Mouse (Mus musculus) thymus, adult 2 months (tissue): Measurements from ENCODE around the gene Pemt. TPM values are rescaled to one million over a fixed set of nuclear protein-coding genes. Genes with fewer than 3 reads are reported as not detected.
"Not testable (repeated sequence)": the region's sequence is repeated elsewhere in the genome, so short reads cannot be mapped to it uniquely, and the experiment has no call there.

Source experiments
- DNase-seq: peaks from one replicate; pipeline ENCODE4 v3.0.0; 2021
- H3K27ac ChIP-seq: fragments of 200-500 bp; 2 replicates; pipeline ENCODE4 v1.5.1; 2012; ENCODE audit warnings: low read length, control low read depth; ENCODE audit not compliant: control insufficient read depth, insufficient read depth
- H3K27me3 ChIP-seq: fragments of 200-500 bp; 2 replicates; pipeline ENCODE4 v1.6.1; 2012; ENCODE audit warnings: mild to moderate bottlenecking, low read length, moderate library complexity, mixed read lengths; ENCODE audit not compliant: control insufficient read depth, insufficient read depth
- H3K36me3 ChIP-seq: fragments of 200-500 bp; 2 replicates; pipeline ENCODE4 v1.6.1; 2012; ENCODE audit warnings: mild to moderate bottlenecking, low read length, moderate library complexity; ENCODE audit not compliant: control insufficient read depth, insufficient read depth
- H3K4me1 ChIP-seq: fragments of 200-500 bp; replicated peaks from 2 replicates; pipeline ENCODE4 v1.6.1; 2012; ENCODE audit warnings: low read length; ENCODE audit not compliant: control insufficient read depth, insufficient read depth
- H3K4me3 ChIP-seq: fragments of 200-500 bp; 2 replicates; pipeline ENCODE4 v1.5.1; 2012; ENCODE audit warnings: mild to moderate bottlenecking, low read length, control low read depth, moderate library complexity; ENCODE audit not compliant: control insufficient read depth, insufficient read depth
- CTCF ChIP-seq: fragments of 200-500 bp; IDR thresholded peaks from 2 replicates; pipeline ENCODE4 v1.5.1; 2012; ENCODE audit warnings: mild to moderate bottlenecking, control low read depth, low read length, moderate library complexity, borderline replicate concordance; ENCODE audit not compliant: control insufficient read depth, poor library complexity, insufficient read depth; ENCODE audit errors: extremely low read depth
- POLR2A ChIP-seq: fragments of 200-500 bp; IDR thresholded peaks from 2 replicates; pipeline ENCODE4 v1.6.1; 2012; ENCODE audit warnings: mild to moderate bottlenecking, low read length, control low read depth, moderate library complexity; ENCODE audit not compliant: control insufficient read depth, poor library complexity, insufficient read depth; ENCODE audit errors: extremely low read depth
- WGBS: fragments of 180-500 bp; shearing (Covaris S2); methylation state at CpG from one replicate; pipeline ENCODE4 v1.1.7; 2018; 5-methylcytosine and 5-hydroxymethylcytosine counted together
- polyA plus RNA-seq: library from polyadenylated mRNA; depleted of rRNA; stranded (reverse); fragments of >200 nt; gene quantifications from 2 replicates; pipeline ENCODE4 v1.2.3, GENCODE M21; 2012

Pemt gene
- polyA plus RNA-seq, 1 experiment: 10.6 TPM

DNA sequence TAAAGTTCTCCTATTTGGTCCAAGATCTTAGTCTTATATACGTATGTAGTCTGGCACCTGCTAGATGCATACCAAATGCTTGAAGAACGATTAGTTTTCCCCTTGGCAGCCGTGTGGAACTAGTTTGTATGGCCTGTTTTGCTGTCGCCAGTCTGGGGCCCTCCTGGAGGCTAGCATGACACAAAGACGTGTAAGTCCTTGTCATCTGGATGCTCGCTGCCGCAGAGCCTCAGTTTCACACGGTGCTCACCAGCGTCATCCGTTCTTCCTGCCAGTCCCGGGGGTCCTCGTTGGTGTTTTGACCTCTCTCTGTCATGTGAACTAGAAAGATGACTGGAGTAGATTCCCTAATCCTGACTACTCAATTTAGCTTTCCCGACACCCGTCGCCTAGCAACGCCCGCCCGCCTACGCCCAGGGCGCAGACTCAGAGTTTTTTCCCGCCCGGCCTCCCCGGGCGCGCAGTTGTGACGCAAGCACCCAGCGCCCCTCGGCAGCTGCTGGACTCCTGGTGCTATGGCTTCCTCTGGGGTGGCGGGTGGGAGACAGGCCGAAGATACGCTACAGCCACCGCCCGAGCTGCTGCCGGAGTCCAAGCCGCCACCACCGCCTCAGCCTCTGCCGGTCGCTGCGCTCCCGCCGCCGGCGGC, 98.4 kb downstream of the Pemt start, which contains the start of gene Med9:
Med9 (plus strand) TSS at position 455 of the 649 bp plus-strand sequence.
- peak within 1 kb of the TSS; percentile 67 for H3K4me3 ChIP-seq
- WGBS: 2% methylated on average over 43 of the region's 43 CpGs
- H3K27ac ChIP-seq: no peak within 1 kb of the TSS

DNA sequence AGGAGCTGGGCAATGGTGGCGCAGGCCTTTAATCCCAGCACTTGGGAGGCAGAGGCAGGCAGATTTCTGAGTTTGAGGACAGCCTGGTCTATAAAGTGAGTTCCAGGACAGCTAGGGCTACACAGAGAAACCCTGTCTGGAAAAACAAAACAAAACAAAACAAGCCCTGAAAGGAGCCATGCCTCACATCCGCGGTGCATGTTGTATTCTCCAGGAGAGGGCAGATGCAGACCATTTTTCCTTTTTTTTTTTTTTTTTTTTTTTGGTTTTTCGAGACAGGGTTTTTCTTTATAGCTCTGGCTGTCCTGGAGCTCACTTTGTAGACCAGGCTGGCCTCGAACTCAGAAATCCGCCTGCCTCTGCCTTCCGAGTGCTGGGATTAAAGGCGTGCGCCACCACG, 101.4 kb downstream of the Pemt start:
- H3K27ac ChIP-seq, H3K4me3 ChIP-seq, H3K4me1 ChIP-seq, DNase-seq, H3K36me3 ChIP-seq, H3K27me3 ChIP-seq: not testable (repeated sequence)
- WGBS: 97% methylated on average over 9 of the region's 10 CpGs

More for the DNA sequence above, 98.4 kb downstream of the Pemt start, which contains the start of gene Med9:
- no peaks in the 10 kb centered on the region for H3K36me3 ChIP-seq
- TF ChIP-seq CTCF: 0 out of 2 replicates have a peak, but pooled peaks have one; percentile 29
- TF ChIP-seq POLR2A: peak; percentile 53; the same call in 1 of the 2 replicates
- peak; percentile 93 for DNase-seq
- peaks cover 7% of the 10 kb centered on the region; the same call in 1 of the 2 replicates for H3K4me1 ChIP-seq
- H3K27me3 ChIP-seq: no peaks in the 10 kb centered on the region

DNA sequence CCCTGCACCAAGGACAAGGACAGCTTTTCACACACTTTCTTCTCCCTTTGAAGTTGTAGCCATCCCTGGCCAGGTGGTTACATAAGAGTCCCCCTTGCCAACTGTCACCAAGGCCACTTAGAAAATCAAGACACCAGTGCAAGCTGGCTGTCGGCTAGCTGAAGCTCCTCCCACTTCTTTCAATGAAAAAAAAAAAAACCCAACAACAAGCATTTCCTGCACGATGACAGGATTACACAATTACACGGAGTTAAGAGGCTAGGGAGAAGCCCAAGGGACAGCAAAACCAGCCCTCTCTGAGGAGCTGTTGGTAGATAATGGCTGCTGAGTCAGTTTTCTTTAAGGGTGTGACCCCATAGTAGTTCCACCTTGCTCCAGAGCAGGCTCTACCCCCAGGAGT, 104.9 kb downstream of the Pemt start:
- no peak overlapping the region for H3K27ac ChIP-seq
- no peaks in the 10 kb centered on the region for H3K36me3 ChIP-seq
- DNase-seq: no peak
- no peak overlapping the region for H3K4me3 ChIP-seq
- TF ChIP-seq CTCF (no peak), POLR2A (no peak)
- no peaks in the 10 kb centered on the region for H3K4me1 ChIP-seq
- 34% methylated on average over 3 of the region's 3 CpGs for WGBS
- no peaks in the 10 kb centered on the region for H3K27me3 ChIP-seq

DNA sequence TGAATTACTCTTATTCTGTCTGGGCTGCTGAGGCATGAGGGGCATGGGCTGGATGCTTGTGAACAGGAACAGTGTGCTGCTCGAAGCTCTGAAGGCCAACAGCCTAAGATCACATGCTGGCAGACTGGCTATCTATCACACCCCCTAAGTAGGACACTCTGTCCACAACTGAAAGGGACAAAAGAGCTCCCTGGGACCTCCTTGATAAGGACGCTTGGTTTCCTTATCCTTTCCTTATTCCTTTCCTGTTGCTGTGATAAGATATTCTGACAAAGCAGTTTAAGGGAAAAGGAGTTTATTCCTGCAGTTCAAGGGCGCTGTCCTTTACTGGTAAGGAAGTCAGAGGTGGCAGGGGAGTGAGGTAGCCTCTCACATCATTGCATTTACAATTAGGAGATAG, 105.6 kb downstream of the Pemt start:
- H3K4me3 ChIP-seq: no peak overlapping the region
- H3K36me3 ChIP-seq: no peaks in the 10 kb centered on the region
- no peaks in the 10 kb centered on the region for H3K4me1 ChIP-seq
- no peak overlapping the region for H3K27ac ChIP-seq
- DNase-seq: no peak
- no peaks in the 10 kb centered on the region for H3K27me3 ChIP-seq
- no peak for TF ChIP-seq CTCF
- no peak for TF ChIP-seq POLR2A
- 94% methylated on average over 3 of the region's 3 CpGs for WGBS

DNA sequence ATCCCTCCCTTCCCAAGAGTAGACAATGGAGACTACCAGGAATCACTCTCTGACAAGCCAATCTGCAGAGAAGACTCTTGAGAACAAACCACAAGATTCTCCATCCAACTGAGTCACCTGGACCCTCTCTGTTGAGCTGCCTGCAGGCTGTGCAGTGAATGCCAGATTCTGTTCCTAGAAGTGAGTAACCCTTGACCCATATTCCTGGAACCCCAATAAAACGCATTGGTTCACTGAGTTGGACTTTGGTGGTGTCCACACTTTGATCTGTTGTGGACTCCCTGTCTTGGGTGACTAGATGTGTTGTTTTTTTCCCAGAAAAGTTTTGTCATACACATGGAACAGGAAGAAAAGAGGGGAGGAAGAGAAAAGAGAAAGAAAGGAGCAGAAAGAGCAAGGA, 106.5 kb downstream of the Pemt start:
- Histone ChIP-seq H3K4me3 (no peak overlapping the region), H3K4me1 (no peaks in the 10 kb centered on the region), H3K27ac (no peak overlapping the region), H3K27me3 (no peaks in the 10 kb centered on the region), H3K36me3 (no peaks in the 10 kb centered on the region)
- no peak for DNase-seq
- WGBS: 90% methylated on average over 1 of the region's 1 CpGs
- TF ChIP-seq POLR2A (no peak), CTCF (no peak)

DNA sequence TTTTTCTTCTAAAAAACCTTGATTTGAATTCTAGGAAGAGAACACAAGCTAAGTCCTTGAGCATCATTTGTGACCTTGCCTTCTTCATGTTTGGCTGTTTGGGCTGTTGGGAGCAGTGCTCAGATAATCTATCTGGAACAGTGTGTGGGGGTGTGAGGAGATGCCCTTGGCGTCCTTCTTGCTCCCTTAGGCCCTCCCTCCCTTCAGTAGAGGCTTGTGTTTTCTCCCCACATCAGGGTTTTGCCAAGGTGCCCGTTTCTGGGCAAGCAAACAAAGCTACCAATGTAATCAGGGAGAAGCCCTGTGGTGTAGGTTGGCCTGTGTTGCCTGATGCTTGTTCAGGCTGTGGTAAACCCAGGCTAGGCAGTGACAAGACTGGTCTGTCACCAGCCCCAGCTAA, 108.7 kb downstream of the Pemt start:
- Histone ChIP-seq H3K4me1 (no peaks in the 10 kb centered on the region), H3K4me3 (no peak overlapping the region), H3K27me3 (no peaks in the 10 kb centered on the region), H3K27ac (no peak overlapping the region), H3K36me3 (no peaks in the 10 kb centered on the region)
- DNase-seq: no peak
- WGBS: 64% methylated on average over 2 of the region's 2 CpGs
- TF ChIP-seq POLR2A (no peak), CTCF (no peak)

DNA sequence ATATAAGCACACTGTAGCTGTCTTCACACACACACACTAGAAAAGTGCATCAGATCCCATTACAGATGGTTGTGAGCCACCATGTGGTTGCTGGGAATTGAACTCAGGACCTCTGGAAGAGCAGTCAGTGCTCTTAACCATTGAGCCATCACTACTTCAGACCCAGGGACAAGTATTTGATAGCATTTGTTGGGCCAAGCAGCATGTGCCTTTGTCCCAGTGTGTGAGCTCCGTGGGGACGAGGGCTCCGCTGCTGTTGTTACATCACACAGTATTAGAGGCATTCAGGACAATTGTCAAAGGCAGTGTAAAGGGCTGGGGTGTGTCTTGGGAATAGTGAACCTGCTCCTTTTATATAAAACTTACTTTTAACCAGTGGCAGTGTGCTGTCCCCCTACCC, 109.3 kb downstream of the Pemt start:
- no peak for DNase-seq
- Histone ChIP-seq H3K27me3 (no peaks in the 10 kb centered on the region), H3K4me3 (no peak overlapping the region), H3K4me1 (no peaks in the 10 kb centered on the region), H3K27ac (no peak overlapping the region), H3K36me3 (no peaks in the 10 kb centered on the region)
- TF ChIP-seq CTCF: no peak
- TF ChIP-seq POLR2A: no peak
- 93% methylated on average over 3 of the region's 3 CpGs for WGBS
